15 mouse cellular contexts compared by ENCODE assay signal in genomic region chr17:52076746-52077145, GRCm38 (mm10).
"Had no signal": no experiment of that assay in that cellular context is flagged by ENCODE, and none has a peak within 500 bp of the region (broad histone marks: within the 10 kb centered on the region; RNA-seq: fewer than 3 reads in every experiment).

No protein-coding gene starts in this region.

- DNase-seq: gastrocnemius, postnatal 14 days; gastrocnemius, postnatal 36 days; heart, adult 18-20 months; heart, postnatal 10 days; kidney, adult 11 months; kidney, adult 2 months; kidney, adult 9 months; kidney, postnatal 14 days; kidney, postnatal 36 days; layer of hippocampus, adult 9-11 months; layer of hippocampus, postnatal 36 days; left cerebral cortex, postnatal 4 days had no signal

- ATAC-seq: hindbrain, postnatal 0 days; intestine, embryonic 16.5 days; liver, embryonic 12.5 days had no signal
